Mouse (Mus musculus): ENCODE data around the gene Card14. TPM values are rescaled to one million over a fixed set of nuclear protein-coding genes. Genes with fewer than 3 reads are reported as not detected.

The Card14 gene
- total and polyA plus RNA-seq, 3 experiments = 0.16 to 1.1 TPM; not detected in 1

DNA sequence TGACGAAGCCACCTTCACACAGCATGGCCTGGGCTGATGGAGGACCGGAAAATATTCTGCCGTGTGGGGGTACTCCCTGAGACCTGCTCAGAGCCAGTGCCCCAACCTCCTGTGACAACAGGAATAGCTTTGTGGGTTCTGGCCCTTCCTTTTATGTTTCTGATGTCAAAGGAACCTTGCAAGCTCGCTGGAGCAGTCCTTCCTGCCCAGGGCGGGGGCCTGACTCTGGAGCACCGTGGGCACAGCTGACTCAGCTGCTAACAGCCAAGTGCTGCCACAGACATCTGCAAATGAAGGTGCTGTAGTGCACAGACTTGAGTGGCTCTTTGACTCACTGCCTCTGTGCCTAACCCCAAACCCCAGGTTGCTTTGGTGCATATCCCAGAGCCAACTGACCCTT is 37.3 kb downstream of the Card14 start:
- H3K79me2 ChIP-seq (replicated peaks; ENCODE audit: control insufficient read depth, extremely low read depth, insufficient read depth, poor library complexity, severe bottlenecking) = no peaks in the 10 kb centered on the region
- peaks cover 38 to 60% of the 10 kb centered on the region in 2 experiments for H3K36me3 ChIP-seq (replicated peaks in 1 of 2; ENCODE audit: control insufficient read depth in 1 of 2, insufficient read depth in 1 of 2, low read length in 1 of 2)
- no peaks in the 10 kb centered on the region for H3K27me3 ChIP-seq (replicated peaks)
- no peaks in the 10 kb centered on the region for H3K9me3 ChIP-seq (replicated peaks; ENCODE audit: low read length)
- in situ Hi-C loops (cut with MboI; ENCODE audit: low pct_ligation_motif_present, low pct_unique_long_range_greater_than_20kb, low sequenced_read_pairs) = loop anchor here (5.0 to 10.0 kb wide), 2 partner anchors 70 to 97 kb away; no protein-coding TSS in a partner anchor
- no peak overlapping the region for H3K4me2 ChIP-seq (ENCODE audit: insufficient read depth, low read depth, poor library complexity, severe bottlenecking)
- no peak overlapping the region for H3K9ac ChIP-seq (ENCODE audit: insufficient read depth, low read depth)
- TF ChIP-seq ZC3H11A (IDR thresholded peaks at IDR 0.05; ENCODE audit: low read depth, low read length) (no peak), USF1 (IDR thresholded peaks at IDR 0.05; ENCODE audit: low read depth, low read length) (no peak), ELF1 (IDR thresholded peaks at IDR 0.05; ENCODE audit: low read depth, low read length) (no peak), USF2 (conservative IDR thresholded peaks at IDR 0.05; ENCODE audit: low read depth, low read length) (no peak), CHD1 (IDR thresholded peaks at IDR 0.05; ENCODE audit: low read depth, low read length) (no peak), E2F4 (IDR thresholded peaks at IDR 0.05; ENCODE audit: insufficient replicate concordance, low read depth, low read length) (no peak), NELFE (IDR thresholded peaks at IDR 0.05; ENCODE audit: low read depth, low read length) (no peak), UBTF (IDR thresholded peaks at IDR 0.05; ENCODE audit: low read depth, low read length) (no peak), POLR2A (IDR thresholded peaks at IDR 0.05; ENCODE audit: low read depth, low read length) (no peak), ZMIZ1 (IDR thresholded peaks at IDR 0.05; ENCODE audit: low read depth, low read length) (no peak), SIN3A (IDR thresholded peaks at IDR 0.05; ENCODE audit: low read length) (no peak), TBP (conservative IDR thresholded peaks at IDR 0.05; ENCODE audit: low read depth, low read length) (no peak), BHLHE40 (IDR thresholded peaks at IDR 0.05; ENCODE audit: low read depth, low read length) (no peak), MEF2A (IDR thresholded peaks at IDR 0.05; ENCODE audit: borderline replicate concordance, low read depth, low read length) (no peak), NRF1 (IDR thresholded peaks at IDR 0.05; ENCODE audit: low read depth, low read length) (no peak), JUN (IDR thresholded peaks at IDR 0.05; ENCODE audit: insufficient read depth, low read depth, low read length) (no peak), CTCF (conservative IDR thresholded peaks at IDR 0.05 in 1 of 2, IDR thresholded peaks at IDR 0.05 in 1 of 2; ENCODE audit: low read depth in 2 of 2, low read length in 2 of 2) (no peak), MAX (IDR thresholded peaks at IDR 0.05; ENCODE audit: low read length) (no peak)
- H3K4me1 ChIP-seq (ENCODE audit: control insufficient read depth in 1 of 2, insufficient read depth in 2 of 2) = peaks cover 3 to 13% of the 10 kb centered on the region in 2 experiments; a peak in 3 of 4 replicates
- no peak overlapping the region for H3K4me3 ChIP-seq (replicated peaks in 1 of 3; ENCODE audit: low read depth in 2 of 3, low read length in 2 of 3, poor library complexity in 1 of 3)
- no peak overlapping the region for H3K27ac ChIP-seq (ENCODE audit: insufficient read depth, low read depth)
- dilution Hi-C loops (cut with MboI; ENCODE audit: extremely low pct_ligation_motif_present, extremely low pct_unique_long_range_greater_than_20kb, low sequenced_read_pairs) = no loop called here
- DNase-seq (ENCODE audit: extremely low read depth) = no peak

DNA sequence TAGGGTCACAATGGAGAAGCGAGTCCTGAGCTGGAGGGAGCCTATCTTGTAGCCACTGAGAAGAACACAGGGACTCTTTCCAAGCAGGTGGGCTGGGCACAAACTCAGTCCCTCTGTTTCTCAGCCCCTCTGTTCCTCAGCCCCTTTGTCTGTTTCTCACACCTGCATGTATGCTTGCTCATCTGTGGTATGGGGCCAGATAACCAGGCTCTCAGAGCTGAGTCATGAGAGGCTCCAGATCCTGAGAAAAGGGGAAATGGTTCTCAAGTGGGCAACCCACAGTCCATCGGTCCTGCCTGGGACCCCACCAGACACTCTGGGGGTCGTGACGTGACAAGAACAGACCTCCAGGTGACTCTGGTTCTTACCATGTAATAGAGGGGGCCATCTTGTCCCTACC is 39.6 kb downstream of the Card14 start:
- no peak overlapping the region for H3K4me3 ChIP-seq (replicated peaks in 1 of 3; ENCODE audit: low read depth in 2 of 3, low read length in 2 of 3, poor library complexity in 1 of 3)
- in situ Hi-C loops (cut with MboI; ENCODE audit: low pct_ligation_motif_present, low pct_unique_long_range_greater_than_20kb, low sequenced_read_pairs) = loop anchor here (10.0 kb wide), 1 partner anchor 68 kb away; no protein-coding TSS in a partner anchor
- dilution Hi-C loops (cut with MboI; ENCODE audit: extremely low pct_ligation_motif_present, extremely low pct_unique_long_range_greater_than_20kb, low sequenced_read_pairs) = no loop called here
- H3K9ac ChIP-seq (ENCODE audit: insufficient read depth, low read depth) = no peak overlapping the region
- H3K36me3 ChIP-seq (replicated peaks in 1 of 2; ENCODE audit: control insufficient read depth in 1 of 2, insufficient read depth in 1 of 2, low read length in 1 of 2) = peaks cover 51 to 74% of the 10 kb centered on the region in 2 experiments
- H3K4me1 ChIP-seq (ENCODE audit: control insufficient read depth in 1 of 2, insufficient read depth in 2 of 2) = peaks cover 4 to 16% of the 10 kb centered on the region in 2 experiments; a peak in 3 of 4 replicates
- no peaks in the 10 kb centered on the region for H3K9me3 ChIP-seq (replicated peaks; ENCODE audit: low read length)
- no peak for TF ChIP-seq USF2 (conservative IDR thresholded peaks at IDR 0.05; ENCODE audit: low read depth, low read length)
- no peak for TF ChIP-seq UBTF (IDR thresholded peaks at IDR 0.05; ENCODE audit: low read depth, low read length)
- TF ChIP-seq MEF2A (IDR thresholded peaks at IDR 0.05; ENCODE audit: borderline replicate concordance, low read depth, low read length) = no peak
- no peak for TF ChIP-seq USF1 (IDR thresholded peaks at IDR 0.05; ENCODE audit: low read depth, low read length)
- TF ChIP-seq CTCF (conservative IDR thresholded peaks at IDR 0.05 in 1 of 2, IDR thresholded peaks at IDR 0.05 in 1 of 2; ENCODE audit: low read depth in 2 of 2, low read length in 2 of 2) = no peak
- no peak for TF ChIP-seq ELF1 (IDR thresholded peaks at IDR 0.05; ENCODE audit: low read depth, low read length)
- no peak for TF ChIP-seq MAX (IDR thresholded peaks at IDR 0.05; ENCODE audit: low read length)
- TF ChIP-seq E2F4 (IDR thresholded peaks at IDR 0.05; ENCODE audit: insufficient replicate concordance, low read depth, low read length) = no peak
- TF ChIP-seq MAZ (IDR thresholded peaks at IDR 0.05; ENCODE audit: low read depth, low read length) = no peak
- TF ChIP-seq IRF4 (IDR thresholded peaks at IDR 0.05; ENCODE audit: low read depth, low read length) = no peak
- no peak for TF ChIP-seq BHLHE40 (IDR thresholded peaks at IDR 0.05; ENCODE audit: low read depth, low read length)
- TF ChIP-seq HCFC1 (IDR thresholded peaks at IDR 0.05; ENCODE audit: low read depth, low read length) = no peak
- TF ChIP-seq CHD1 (IDR thresholded peaks at IDR 0.05; ENCODE audit: low read depth, low read length) = no peak
- TF ChIP-seq ETS1 (conservative IDR thresholded peaks at IDR 0.05; ENCODE audit: low read depth, low read length) = no peak
- no peak for TF ChIP-seq TCF12 (IDR thresholded peaks at IDR 0.05; ENCODE audit: low read depth, low read length)
- TF ChIP-seq TBP (conservative IDR thresholded peaks at IDR 0.05; ENCODE audit: low read depth, low read length) = no peak
- no peak overlapping the region for H3K27ac ChIP-seq (ENCODE audit: insufficient read depth, low read depth)
- H3K79me2 ChIP-seq (replicated peaks; ENCODE audit: control insufficient read depth, extremely low read depth, insufficient read depth, poor library complexity, severe bottlenecking) = no peaks in the 10 kb centered on the region
- DNase-seq (ENCODE audit: extremely low read depth) = no peak
- no peaks in the 10 kb centered on the region for H3K27me3 ChIP-seq (replicated peaks)
- H3K4me2 ChIP-seq (ENCODE audit: insufficient read depth, low read depth, poor library complexity, severe bottlenecking) = no peak overlapping the region

Data from CH12.LX (cell line).